In genomic region chr1:91446511-91446910, GRCm38 (mm10) we compare ENCODE assay signal across 17 mouse cellular contexts. TPM values are rescaled to one million over a fixed set of nuclear protein-coding genes. Genes with fewer than 3 reads are reported as not detected.
A peak's percentile ranks its signal among the peaks of the same experiment; 100 is the strongest.
DNase-seq lines count a peak whose midpoint lies in the region; ATAC-seq and TF ChIP-seq lines count a peak whose summit lies in the region.
"Had no signal": no experiment of that assay in that cellular context is flagged by ENCODE, and none has a peak within 500 bp of the region (broad histone marks: within the 10 kb centered on the region; RNA-seq: fewer than 3 reads in every experiment).

No protein-coding gene starts in this region.

- no peak for TF ChIP-seq CTCF in left cerebral cortex, adult 2 months (IDR thresholded peaks at IDR 0.05)
- TF ChIP-seq CTCF in Patski (IDR thresholded peaks at IDR 0.05): no peak

- H3K27me3 ChIP-seq in heart, embryonic 14.5 days (ENCODE audit: control insufficient read depth, insufficient read depth, low read length): no peaks in the 10 kb centered on the region
- no peaks in the 10 kb centered on the region for H3K27me3 ChIP-seq in Patski
- H3K27me3 ChIP-seq: hindbrain, embryonic 13.5 days; midbrain, embryonic 15.5 days had no signal

- DNase-seq in heart, postnatal 4 days: no peak
- DNase-seq in left cerebral cortex, adult 2 months (ENCODE audit: extremely low spot score in 1 of 2, low spot score in 2 of 2): no peak
- no peak for DNase-seq in left cerebral cortex, postnatal 36 days (ENCODE audit: low spot score in 2 of 2)
- DNase-seq in Patski (ENCODE audit: low read depth, low spot score): no peak
- no peak for DNase-seq in thymus, postnatal 25 days
- no peak for DNase-seq in spleen, postnatal 10 days (ENCODE audit: low spot score in 2 of 2)
- DNase-seq: cerebellum, adult 11-12 months; layer of hippocampus, adult 9-11 months; right cerebral cortex, postnatal 4 days; thymus, postnatal 4 days had no signal

- peaks cover 42% of the 10 kb centered on the region for H3K36me3 ChIP-seq in heart, embryonic 14.5 days (ENCODE audit: control insufficient read depth, insufficient read depth, low read length)

- in situ Hi-C loops in Patski (cut with MboI; ENCODE audit: low pct_unique_long_range_greater_than_20kb): no loop called here

- peaks cover 7% of the 10 kb centered on the region; the same call in 1 of the 2 replicates for H3K9me3 ChIP-seq in heart, embryonic 14.5 days (ENCODE audit: control insufficient read depth, low read length)
- H3K9me3 ChIP-seq: midbrain, embryonic 15.5 days had no signal

- peaks cover 40 to 48% of the 10 kb centered on the region in 2 experiments for H3K4me1 ChIP-seq in heart, embryonic 14.5 days (ENCODE audit: control insufficient read depth in 2 of 2, insufficient read depth in 2 of 2, low read length in 2 of 2)
- H3K4me1 ChIP-seq in brown adipose tissue, adult 24 weeks (ENCODE audit: control insufficient read depth, insufficient read depth, insufficient read length, low read length): peaks cover 17% of the 10 kb centered on the region
- H3K4me1 ChIP-seq: hindbrain, embryonic 13.5 days; midbrain, embryonic 15.5 days had no signal

- no peak overlapping the region for H3K4me2 ChIP-seq in heart, embryonic 14.5 days (ENCODE audit: low read length)
- H3K4me2 ChIP-seq: hindbrain, embryonic 13.5 days; midbrain, embryonic 15.5 days had no signal

- H3K27ac ChIP-seq in heart, embryonic 14.5 days (replicated peaks in 1 of 2; ENCODE audit: control insufficient read depth in 1 of 2, insufficient read depth in 1 of 2, low read depth in 2 of 2, low read length in 2 of 2): peak overlapping the region; percentile 51 to 82
- H3K27ac ChIP-seq in left cerebral cortex, adult 2 months: peak overlapping the region; percentile 42; the same call in 1 of the 2 replicates
- peak overlapping the region; percentile 78 for H3K27ac ChIP-seq in brown adipose tissue, adult 24 weeks (replicated peaks; ENCODE audit: low read depth, low read length)
- H3K27ac ChIP-seq: hindbrain, embryonic 13.5 days; macrophage; midbrain, embryonic 15.5 days had no signal

- CTCF ChIA-PET in Patski (lab: Charles Lee): interaction anchor here (0.7 to 6.8 kb wide), 5 partner anchors 10 to 37 kb away, joined by 3 to 31 read pairs (median 5); no protein-coding TSS in a partner anchor

- intact Hi-C loops in left cerebral cortex, adult 2 months (cut with DNase I): no loop called here
- intact Hi-C loops in left cerebral cortex, postnatal 36 days (cut with DNase I): no loop called here

- H3K4me3 ChIP-seq in heart, embryonic 14.5 days (ENCODE audit: control insufficient read depth in 1 of 2, insufficient read depth in 1 of 2, low read depth in 1 of 2, low read length in 2 of 2): no peak overlapping the region
- no peak overlapping the region for H3K4me3 ChIP-seq in left cerebral cortex, adult 2 months
- H3K4me3 ChIP-seq in brown adipose tissue, adult 24 weeks (ENCODE audit: insufficient read depth, low read depth, low read length): no peak overlapping the region
- H3K4me3 ChIP-seq: hindbrain, embryonic 13.5 days; midbrain, embryonic 15.5 days had no signal

- POLR2A ChIA-PET in Patski (lab: Charles Lee): no interaction called here

- no peak overlapping the region; the same call in 1 of the 2 replicates for H3K9ac ChIP-seq in heart, embryonic 14.5 days (ENCODE audit: low read length)
- H3K9ac ChIP-seq: hindbrain, embryonic 13.5 days; midbrain, embryonic 15.5 days had no signal

- WGBS in heart, embryonic 14.5 days: 78% methylated on average over 4 of the region's 4 CpGs

- ATAC-seq in heart, embryonic 14.5 days (ENCODE audit: insufficient number of reproducible peaks, insufficient read depth, low FRiP score, low read depth): no peak
- peak; percentile 17 for ATAC-seq in Patski
- ATAC-seq: activated CD4-positive, CD25-positive, alpha-beta regulatory T cell, adult 4 months; forebrain, embryonic 14.5 days; midbrain, embryonic 15.5 days had no signal

RNA-seq across cellular contexts. Expression of gene Per2, which starts 12.6 kb away (rescaled TPM):
- 3.4 and 5.6 TPM in 2 replicates for polyA plus RNA-seq in heart, embryonic 14.5 days (2014; fragmentation: Nextera tagmentation; extraction: Ambion mirVana)
- 10 to 100 TPM in 1 of 2 experiments, 1 to 10 TPM in 1; 8.5 to 11.2 TPM for total RNA-seq in heart, postnatal 4 days (2021)
- total RNA-seq in left cerebral cortex, adult 2 months (2021): 10 to 100 TPM; 24.8 to 54.6 TPM
- total RNA-seq in left cerebral cortex, postnatal 36 days (2021): 10 to 100 TPM; 28.9 to 37.8 TPM
- 9.7 TPM for polyA plus RNA-seq in Patski (2021)
- 1.6 and 6.7 TPM in 2 replicates for polyA plus RNA-seq in brown adipose tissue, adult 24 weeks (2012; ENCODE audit: insufficient read depth, insufficient read length, missing spikeins)

RNA-seq across cellular contexts. Expression of gene Hes6, which starts 32.7 kb away (rescaled TPM):
- 67.3 and 71.4 TPM in 2 replicates for polyA plus RNA-seq in heart, embryonic 14.5 days (2014; fragmentation: Nextera tagmentation; extraction: Ambion mirVana)
- total RNA-seq in heart, postnatal 4 days (2021): 10 to 100 TPM; 29.6 to 30.6 TPM
- total RNA-seq in left cerebral cortex, adult 2 months (2021): 10 to 100 TPM; 13.4 to 14.6 TPM
- 10 to 100 TPM; 14.9 to 18.8 TPM for total RNA-seq in left cerebral cortex, postnatal 36 days (2021)
- 52.9 TPM for polyA plus RNA-seq in Patski (2021)
- polyA plus RNA-seq in brown adipose tissue, adult 24 weeks (2012; ENCODE audit: insufficient read depth, insufficient read length, missing spikeins): 7.8 and 10.9 TPM in 2 replicates

RNA-seq across cellular contexts. Expression of gene Ilkap, which starts 47.9 kb away (rescaled TPM):
- polyA plus RNA-seq in heart, embryonic 14.5 days (2014; fragmentation: Nextera tagmentation; extraction: Ambion mirVana): 98.5 and 108 TPM in 2 replicates
- total RNA-seq in heart, postnatal 4 days (2021): 10 to 100 TPM; 58.2 to 59.1 TPM
- 10 to 100 TPM; 59.8 to 64.8 TPM for total RNA-seq in left cerebral cortex, adult 2 months (2021)
- total RNA-seq in left cerebral cortex, postnatal 36 days (2021): 10 to 100 TPM; 54.5 to 62.4 TPM
- 82.4 TPM for polyA plus RNA-seq in Patski (2021)
- 37.9 and 39.9 TPM in 2 replicates for polyA plus RNA-seq in brown adipose tissue, adult 24 weeks (2012; ENCODE audit: insufficient read depth, insufficient read length, missing spikeins)

RNA-seq across cellular contexts. Expression of gene Traf3ip1, which starts 47.9 kb away (rescaled TPM):
- 3.3 and 3.4 TPM in 2 replicates for polyA plus RNA-seq in heart, embryonic 14.5 days (2014; fragmentation: Nextera tagmentation; extraction: Ambion mirVana)
- 1 to 10 TPM; 4.3 to 4.6 TPM for total RNA-seq in heart, postnatal 4 days (2021)
- 10 to 100 TPM; 15.8 to 16.5 TPM for total RNA-seq in left cerebral cortex, adult 2 months (2021)
- 10 to 100 TPM; 14.0 to 16.1 TPM for total RNA-seq in left cerebral cortex, postnatal 36 days (2021)
- polyA plus RNA-seq in Patski (2021): 19.0 TPM
- polyA plus RNA-seq in brown adipose tissue, adult 24 weeks (2012; ENCODE audit: insufficient read depth, insufficient read length, missing spikeins): 3.8 and 4.9 TPM in 2 replicates
